Mouse (Mus musculus) G1E (cell line): Measurements from ENCODE around the gene BC107364. TPM values are rescaled to one million over a fixed set of nuclear protein-coding genes. Genes with fewer than 3 reads are reported as not detected.

Experiments
- ATAC-seq: 2 replicates; pipeline ENCODE4 v1.8.0; 2016; ENCODE audit warnings: mild to moderate bottlenecking; ENCODE audit not compliant: insufficient number of reproducible peaks, poor library complexity, low FRiP score, severe bottlenecking; ENCODE audit errors: extremely low read depth
- DNase-seq: peaks from one replicate; pipeline ENCODE4 v3.0.0; 2012; ENCODE audit warnings: low spot score
- H3K27me3 ChIP-seq: 2 replicates; pipeline ENCODE4 v1.6.1; 2012; ENCODE audit warnings: mild to moderate bottlenecking, low read length, inconsistent platforms; ENCODE audit not compliant: insufficient read depth
- H3K36me3 ChIP-seq: replicated peaks from 2 replicates; pipeline ENCODE3; 2012; ENCODE audit warnings: mild to moderate bottlenecking, inconsistent platforms
- H3K4me1 ChIP-seq: 2 replicates; pipeline ENCODE4 v1.6.1; 2012; ENCODE audit warnings: low read depth, low read length, inconsistent platforms, mixed read lengths; ENCODE audit not compliant: insufficient read depth
- H3K4me3 ChIP-seq: 2 replicates; pipeline ENCODE4 v1.5.1; 2012; ENCODE audit warnings: low read depth, mild to moderate bottlenecking, inconsistent platforms, low read length, moderate library complexity, mixed read lengths
- H3K9me3 ChIP-seq: replicated peaks from 2 replicates; pipeline ENCODE4 v1.6.1; 2012; ENCODE audit warnings: inconsistent platforms
- CTCF ChIP-seq: IDR thresholded peaks from 2 replicates; pipeline ENCODE4 v1.5.1; 2012; ENCODE audit warnings: low read depth, low read length, inconsistent platforms, mixed read lengths
- GATA1 ChIP-seq: IDR thresholded peaks from 2 replicates; pipeline ENCODE4 v1.6.1; 2012; ENCODE audit warnings: borderline replicate concordance, low read length, inconsistent platforms, mixed read lengths
- GATA2 ChIP-seq: IDR thresholded peaks from 2 replicates; pipeline ENCODE4 v1.6.1; 2012; ENCODE audit warnings: low read depth, low read length, inconsistent platforms, borderline replicate concordance
- POLR2AphosphoS5 ChIP-seq: IDR thresholded peaks from 2 replicates; pipeline ENCODE4 v1.6.1; 2012; ENCODE audit warnings: low read depth, low read length, inconsistent platforms; ENCODE audit not compliant: insufficient replicate concordance
- TAL1 ChIP-seq: conservative IDR thresholded peaks from 2 replicates; pipeline ENCODE4 v1.6.1; 2012; ENCODE audit warnings: low read depth, low read length, inconsistent platforms, mixed read lengths
- polyA plus RNA-seq: library from polyadenylated mRNA; stranded (reverse); fragments of >175 nt; gene quantifications from 2 replicates; pipeline ENCODE4 v1.2.3, GENCODE M21; 2012
- total RNA-seq, 2 experiments: library from RNA; stranded (forward) in 1 of 2; stranded (reverse) in 1 of 2; fragments of 200-1000 nt in 1 of 2; fragments of >200 nt in 1 of 2; fragmentation: Nextera tagmentation in 1 of 2; gene quantifications; 2 replicates each; pipeline ENCODE4 v1.2.3; 2014 to 2017

The BC107364 gene
- total and polyA plus RNA-seq, 3 experiments = 0.27 TPM; not detected in 2

GRCm38 (mm10) chr3:96435557-96436091 is 16.5 kb downstream of the BC107364 start:
- no peaks in the 10 kb centered on the region for H3K36me3 ChIP-seq
- no peak for TF ChIP-seq TAL1
- TF ChIP-seq GATA2 = no peak
- no peak for TF ChIP-seq GATA1
- ATAC-seq (no peak), DNase-seq (no peak)
- no peaks in the 10 kb centered on the region for H3K9me3 ChIP-seq
- no peak overlapping the region; the same call in 1 of the 2 replicates for H3K4me3 ChIP-seq
- peaks cover 18% of the 10 kb centered on the region for H3K27me3 ChIP-seq
- peaks cover 5% of the 10 kb centered on the region; the same call in 1 of the 2 replicates for H3K4me1 ChIP-seq

GRCm38 (mm10) chr3:96432207-96432606 is 19.9 kb downstream of the BC107364 start:
- Histone ChIP-seq H3K27me3 (peaks cover 21% of the 10 kb centered on the region), H3K9me3 (no peaks in the 10 kb centered on the region), H3K36me3 (no peaks in the 10 kb centered on the region), H3K4me3 (no peak overlapping the region), H3K4me1 (peaks cover 12% of the 10 kb centered on the region)
- ATAC-seq (no peak), DNase-seq (no peak)
- no peak for TF ChIP-seq TAL1
- no peak for TF ChIP-seq CTCF
- no peak for TF ChIP-seq POLR2AphosphoS5
- no peak for TF ChIP-seq GATA2
- TF ChIP-seq GATA1 = no peak

DNA sequence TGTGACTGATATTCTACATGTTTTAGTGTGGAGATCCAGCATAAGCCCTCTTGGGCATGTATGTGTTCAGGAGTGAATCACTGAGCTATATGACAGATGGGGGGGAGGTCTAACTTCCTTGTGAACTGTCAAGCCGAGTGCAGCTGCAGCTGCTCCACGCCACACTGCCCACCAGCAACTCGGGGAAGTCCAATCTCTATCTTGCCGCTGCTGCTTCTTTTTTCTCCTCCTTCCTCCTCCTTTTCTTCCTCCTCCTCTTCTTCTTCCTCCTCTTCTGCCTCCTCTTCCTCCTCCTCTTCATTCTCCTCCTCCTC is 22.3 kb downstream of the BC107364 start:
- ATAC-seq (no peak), DNase-seq (no peak)
- no peak overlapping the region for H3K4me3 ChIP-seq

GRCm38 (mm10) chr3:96428941-96429818 is 22.9 kb downstream of the BC107364 start:
- ATAC-seq (no peak), DNase-seq (no peak)
- no peak for TF ChIP-seq GATA1
- no peak for TF ChIP-seq CTCF
- no peak for TF ChIP-seq GATA2
- no peak for TF ChIP-seq TAL1
- TF ChIP-seq POLR2AphosphoS5 = no peak
- no peaks in the 10 kb centered on the region for H3K36me3 ChIP-seq
- H3K4me1 ChIP-seq = peaks cover 8% of the 10 kb centered on the region
- H3K4me3 ChIP-seq = no peak overlapping the region
- no peaks in the 10 kb centered on the region for H3K9me3 ChIP-seq
- H3K27me3 ChIP-seq = peaks cover 17% of the 10 kb centered on the region; the same call in 1 of the 2 replicates

More for the DNA sequence above, 22.3 kb downstream of the BC107364 start:
- no peak for TF ChIP-seq CTCF
- TF ChIP-seq TAL1 = no peak
- TF ChIP-seq GATA2 = no peak
- TF ChIP-seq GATA1 = no peak
- TF ChIP-seq POLR2AphosphoS5 = no peak
- peaks cover 8% of the 10 kb centered on the region for H3K4me1 ChIP-seq
- H3K36me3 ChIP-seq = no peaks in the 10 kb centered on the region
- no peaks in the 10 kb centered on the region for H3K9me3 ChIP-seq
- H3K27me3 ChIP-seq = peaks cover 17% of the 10 kb centered on the region; the same call in 1 of the 2 replicates

- ATAC-seq (peak; percentile 34), DNase-seq (no peak)
- H3K4me1 ChIP-seq = peaks cover 8% of the 10 kb centered on the region
- no peaks in the 10 kb centered on the region for H3K9me3 ChIP-seq
- no peak overlapping the region for H3K4me3 ChIP-seq
- TF ChIP-seq POLR2AphosphoS5 (no peak), GATA1 (no peak), GATA2 (no peak), TAL1 (no peak)
- H3K27me3 ChIP-seq = peaks cover 17% of the 10 kb centered on the region; the same call in 1 of the 2 replicates
- H3K36me3 ChIP-seq = no peaks in the 10 kb centered on the region
Measured at GRCm38 (mm10) chr3:96427761-96428462, 24.2 kb downstream of the BC107364 start.

- Histone ChIP-seq H3K4me3 (no peak overlapping the region; the same call in 1 of the 2 replicates), H3K36me3 (no peaks in the 10 kb centered on the region), H3K4me1 (peaks cover 8% of the 10 kb centered on the region), H3K9me3 (no peaks in the 10 kb centered on the region), H3K27me3 (peaks cover 21% of the 10 kb centered on the region)
- ATAC-seq (no peak), DNase-seq (no peak)
- no peak for TF ChIP-seq CTCF
- no peak for TF ChIP-seq GATA2
- TF ChIP-seq GATA1 = no peak
- no peak for TF ChIP-seq TAL1
- TF ChIP-seq POLR2AphosphoS5 = no peak
Measured at GRCm38 (mm10) chr3:96427311-96427710, 24.8 kb downstream of the BC107364 start.
